10 mouse cellular contexts compared by ENCODE assay signal in genomic region chr10:59953564-59954039, GRCm38 (mm10). TPM values are rescaled to one million over a fixed set of nuclear protein-coding genes. Genes with fewer than 3 reads are reported as not detected.
DNase-seq lines count a peak whose midpoint lies in the region; ATAC-seq and TF ChIP-seq lines count a peak whose summit lies in the region.
"Had no signal": no experiment of that assay in that cellular context is flagged by ENCODE, and none has a peak within 500 bp of the region (broad histone marks: within the 10 kb centered on the region; RNA-seq: fewer than 3 reads in every experiment).

No protein-coding gene starts in this region.

- intact Hi-C loops in left cerebral cortex, postnatal 25 days (cut with DNase I), result loop anchor here (2.0 kb wide), 1 partner anchor 49 kb away; the partner anchor contains the start of genes Anapc16 and Ascc1

- peaks cover 7% of the 10 kb centered on the region; the same call in 1 of the 2 replicates for H3K4me1 ChIP-seq in lung, postnatal 0 days (ENCODE audit: insufficient read depth, low read depth, low read length)
- H3K4me1 ChIP-seq in midbrain, embryonic 15.5 days, result peaks cover 53% of the 10 kb centered on the region

- no peak for ATAC-seq in lung, postnatal 0 days
- ATAC-seq in midbrain, embryonic 15.5 days (replicated peaks), result no peak

- no peak for TF ChIP-seq EP300 in lung, postnatal 0 days (IDR thresholded peaks at IDR 0.05)

- no peak overlapping the region for H3K9ac ChIP-seq in lung, postnatal 0 days (replicated peaks; ENCODE audit: low read depth)
- H3K9ac ChIP-seq in midbrain, embryonic 15.5 days, result no peak overlapping the region

- H3K4me2 ChIP-seq in lung, postnatal 0 days (replicated peaks; ENCODE audit: low read depth, low read length), result no peak overlapping the region
- H3K4me2 ChIP-seq in midbrain, embryonic 15.5 days, result no peak overlapping the region

- WGBS in lung, postnatal 0 days, result 27% methylated on average over 7 of the region's 7 CpGs
- 29% methylated on average over 7 of the region's 7 CpGs for WGBS in midbrain, embryonic 15.5 days

- no peaks in the 10 kb centered on the region for H3K36me3 ChIP-seq in lung, postnatal 0 days (ENCODE audit: insufficient read depth, low read length)
- no peaks in the 10 kb centered on the region for H3K36me3 ChIP-seq in midbrain, embryonic 15.5 days (replicated peaks)

- no peak for TF ChIP-seq CTCF in lung, postnatal 0 days (IDR thresholded peaks at IDR 0.05)

- peak; percentile 51 for DNase-seq in adrenal gland, postnatal 14 days
- no peak for DNase-seq in adrenal gland, postnatal 4 days (ENCODE audit: low spot score in 2 of 2)
- peak; percentile 40 for DNase-seq in lung, postnatal 0 days (ENCODE audit: low spot score)
- no peak for DNase-seq in lung, postnatal 25 days (ENCODE audit: low spot score)
- peak; percentile 53 for DNase-seq in T-cell, adult 2 months (ENCODE audit: low spot score)
- DNase-seq in left cerebral cortex, postnatal 25 days (ENCODE audit: low spot score in 2 of 2), result no peak
- DNase-seq in retina, embryonic 14.5 days (ENCODE audit: low spot score), result no peak
- DNase-seq: adrenal gland, postnatal 25 days; lung, postnatal 4 days had no signal

- H3K4me3 ChIP-seq in lung, postnatal 0 days (ENCODE audit: low read depth, low read length), result no peak overlapping the region
- H3K4me3 ChIP-seq in midbrain, embryonic 15.5 days, result no peak overlapping the region

- no peaks in the 10 kb centered on the region for H3K27me3 ChIP-seq in lung, postnatal 0 days (replicated peaks; ENCODE audit: insufficient read depth, low read length)
- no peaks in the 10 kb centered on the region for H3K27me3 ChIP-seq in midbrain, embryonic 15.5 days (replicated peaks)

- no peaks in the 10 kb centered on the region for H3K9me3 ChIP-seq in lung, postnatal 0 days (ENCODE audit: low read length)
- no peaks in the 10 kb centered on the region for H3K9me3 ChIP-seq in midbrain, embryonic 15.5 days

- H3K27ac ChIP-seq in lung, postnatal 0 days (ENCODE audit: low read length), result no peak overlapping the region; the same call in 1 of the 2 replicates
- H3K27ac ChIP-seq in midbrain, embryonic 15.5 days, result 0 out of 2 replicates have a peak overlapping the region, but pooled peaks have one; percentile 16

RNA-seq across cellular contexts. Expression of gene Ddit4, which starts 2.0 kb away (rescaled TPM):
- 70.5 and 103 TPM in 2 replicates for total RNA-seq in adrenal gland, postnatal 14 days (2021)
- 10 to 100 TPM; 59.7 to 80.6 TPM for total RNA-seq in adrenal gland, postnatal 4 days (2021)
- polyA plus RNA-seq in lung, postnatal 0 days (2015; fragmentation: Nextera tagmentation; extraction: Ambion mirVana), result 21.2 and 28.1 TPM in 2 replicates
- polyA plus RNA-seq in midbrain, embryonic 15.5 days (2015; fragmentation: Nextera tagmentation; extraction: Ambion mirVana), result 52.6 and 59.4 TPM in 2 replicates
- total RNA-seq in left cerebral cortex, postnatal 25 days (2021), result 10 to 100 TPM; 40.8 to 42.6 TPM

RNA-seq across cellular contexts. Expression of gene Ascc1, which starts 49.0 kb away (rescaled TPM):
- 27.8 and 29.8 TPM in 2 replicates for total RNA-seq in adrenal gland, postnatal 14 days (2021)
- total RNA-seq in adrenal gland, postnatal 4 days (2021), result 10 to 100 TPM; 35.7 to 38.0 TPM
- polyA plus RNA-seq in lung, postnatal 0 days (2015; fragmentation: Nextera tagmentation; extraction: Ambion mirVana), result 47.2 and 50.0 TPM in 2 replicates
- polyA plus RNA-seq in midbrain, embryonic 15.5 days (2015; fragmentation: Nextera tagmentation; extraction: Ambion mirVana), result 47.4 and 48.7 TPM in 2 replicates
- 10 to 100 TPM; 15.1 to 15.5 TPM for total RNA-seq in left cerebral cortex, postnatal 25 days (2021)

RNA-seq across cellular contexts. Expression of gene Anapc16, which starts 49.3 kb away (rescaled TPM):
- 57.5 and 68.8 TPM in 2 replicates for total RNA-seq in adrenal gland, postnatal 14 days (2021)
- total RNA-seq in adrenal gland, postnatal 4 days (2021), result 10 to 100 TPM; 82.2 to 88.4 TPM
- 105 and 117 TPM in 2 replicates for polyA plus RNA-seq in lung, postnatal 0 days (2015; fragmentation: Nextera tagmentation; extraction: Ambion mirVana)
- 106 and 109 TPM in 2 replicates for polyA plus RNA-seq in midbrain, embryonic 15.5 days (2015; fragmentation: Nextera tagmentation; extraction: Ambion mirVana)
- total RNA-seq in left cerebral cortex, postnatal 25 days (2021), result 10 to 100 TPM; 62.9 to 63.5 TPM

Comparison
In these comparisons a context has a peak if more than half of its experiments do, and no peak if none do; other contexts are left out.
1. DNase-seq: peak in adrenal gland, postnatal 14 days (single experiment), lung, postnatal 0 days (single experiment) and T-cell, adult 2 months (single experiment); none in adrenal gland, postnatal 4 days (0 of 2), lung, postnatal 25 days (single experiment), left cerebral cortex, postnatal 25 days (0 of 2) and retina, embryonic 14.5 days (single experiment).